Mouse (Mus musculus): ENCODE data around the gene St7l.
A peak's percentile ranks its signal among the peaks of the same experiment; 100 is the strongest.

The St7l gene

GRCm38 (mm10) chr3:104905389-104905788, 41.6 kb downstream of the St7l start:
- DNase-seq: peak; percentile 42

GRCm38 (mm10) chr3:104906007-104906406, 42.2 kb downstream of the St7l start:
- DNase-seq: peak; percentile 39

GRCm38 (mm10) chr3:104909195-104909594, 45.4 kb downstream of the St7l start:
- DNase-seq: no peak

GRCm38 (mm10) chr3:104914986-104915385, 51.2 kb downstream of the St7l start:
- DNase-seq: no peak

- no peak for DNase-seq
Observed at GRCm38 (mm10) chr3:104929385-104929784, 65.6 kb downstream of the St7l start.

GRCm38 (mm10) chr3:104937728-104938305, 74.0 kb downstream of the St7l start:
- DNase-seq: no peak

GRCm38 (mm10) chr3:104938327-104938726, 74.5 kb downstream of the St7l start:
- no peak for DNase-seq

GRCm38 (mm10) chr3:104940691-104941090, 76.9 kb downstream of the St7l start:
- DNase-seq: no peak

- DNase-seq: no peak
Observed at GRCm38 (mm10) chr3:104942682-104943081, 78.9 kb downstream of the St7l start.

GRCm38 (mm10) chr3:104943333-104943732, 79.5 kb downstream of the St7l start:
- no peak for DNase-seq

GRCm38 (mm10) chr3:104944894-104945293, 81.1 kb downstream of the St7l start:
- DNase-seq: no peak

GRCm38 (mm10) chr3:104950926-104951325, 87.1 kb downstream of the St7l start:
- DNase-seq: no peak

- DNase-seq: no peak
Observed at GRCm38 (mm10) chr3:104952891-104953670, 89.3 kb downstream of the St7l start.

- no peak for DNase-seq
Observed at GRCm38 (mm10) chr3:104954137-104954536, 90.3 kb downstream of the St7l start.

GRCm38 (mm10) chr3:104954551-104954950, 90.7 kb downstream of the St7l start:
- DNase-seq: no peak

- no peak for DNase-seq
Observed at GRCm38 (mm10) chr3:104956131-104956581, 92.4 kb downstream of the St7l start.

- no peak for DNase-seq
Observed at GRCm38 (mm10) chr3:104960026-104961000, 96.5 kb downstream of the St7l start.

- DNase-seq: no peak
Observed at GRCm38 (mm10) chr3:104961066-104962059, 97.6 kb downstream of the St7l start, which contains the start of gene Wnt2b. Gene Wnt2b, minus strand, starts transcription at chr3:104961921.

GRCm38 (mm10) chr3:104962141-104962611, 98.4 kb downstream of the St7l start:
- DNase-seq: no peak

- DNase-seq: no peak
Observed at GRCm38 (mm10) chr3:104962866-104963265, 99.1 kb downstream of the St7l start.

Measured in right cerebral cortex, adult 18-20 months (tissue).